Mouse (Mus musculus): ENCODE data around the gene Krtap29-1. TPM values are rescaled to one million over a fixed set of nuclear protein-coding genes. Genes with fewer than 3 reads are reported as not detected.
A peak's percentile ranks its signal among the peaks of the same experiment; 100 is the strongest.

Gene Krtap29-1
- polyA plus RNA-seq, 1 experiment: not detected

DNA sequence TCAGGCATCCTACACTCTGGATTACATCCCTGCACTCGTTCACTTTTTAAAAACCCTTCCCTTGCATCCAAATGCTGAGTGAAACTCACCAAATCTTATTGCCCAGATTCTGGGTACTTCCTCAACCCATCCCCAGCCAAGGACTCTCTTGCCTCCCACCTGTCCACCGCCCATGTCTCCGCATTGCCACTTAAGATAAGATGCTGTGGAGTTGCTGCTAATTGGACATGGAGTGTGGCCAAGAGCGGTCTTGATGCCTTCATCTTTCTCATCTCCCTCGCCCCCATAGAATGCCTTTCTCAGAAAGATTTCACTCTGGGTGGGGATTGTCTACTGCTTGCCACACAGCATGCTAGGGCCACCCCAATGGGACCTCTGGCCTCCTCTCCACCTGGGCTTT is 29.5 kb upstream of the Krtap29-1 start:
- Histone ChIP-seq H3K27me3 (ENCODE audit: control insufficient read depth, insufficient read depth, insufficient read length) (no peaks in the 10 kb centered on the region), H3K36me3 (ENCODE audit: control insufficient read depth, insufficient read depth) (no peaks in the 10 kb centered on the region), H3ac (ENCODE audit: control insufficient read depth, insufficient read length, low read depth) (no peak overlapping the region), H3K79me2 (ENCODE audit: control insufficient read depth, insufficient read depth) (no peaks in the 10 kb centered on the region), H3K4me3 (ENCODE audit: insufficient read depth, poor library complexity, severe bottlenecking) (no peak overlapping the region), H3K79me3 (ENCODE audit: low read depth) (no peaks in the 10 kb centered on the region)
- TF ChIP-seq MAX (IDR thresholded peaks at IDR 0.05) (no peak), FOSL1 (IDR thresholded peaks at IDR 0.05; ENCODE audit: insufficient read depth, low read length, poor library complexity, severe bottlenecking) (no peak), MYOD1 (IDR thresholded peaks at IDR 0.05; ENCODE audit: control insufficient read depth, insufficient read length, low read depth) (no peak), USF1 (IDR thresholded peaks at IDR 0.05; ENCODE audit: low read depth) (no peak), CEBPB (IDR thresholded peaks at IDR 0.05; ENCODE audit: low read depth) (no peak), CTCF (IDR thresholded peaks at IDR 0.05; ENCODE audit: control insufficient read depth, insufficient read depth, insufficient read length) (no peak), MYOG (IDR thresholded peaks at IDR 0.05; ENCODE audit: control insufficient read depth, extremely low read depth, insufficient read length) (no peak)

DNA sequence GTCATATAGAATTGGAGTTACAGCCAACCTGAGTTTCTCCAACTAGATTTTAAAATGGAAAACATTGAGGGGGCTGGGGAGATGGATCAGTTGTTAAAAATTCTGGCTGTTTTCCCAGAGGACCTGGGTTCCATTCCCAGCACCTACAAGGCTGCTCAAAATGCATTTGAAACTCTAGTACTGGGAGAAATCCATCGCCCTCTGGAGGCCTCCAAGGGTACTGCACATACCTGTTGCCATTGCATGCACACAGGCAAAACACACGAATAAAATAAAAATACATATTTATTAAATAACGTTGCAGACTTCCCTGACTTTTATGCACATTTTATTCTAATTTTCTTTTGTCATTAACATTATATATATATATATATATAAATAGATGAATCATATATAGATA is 27.8 kb upstream of the Krtap29-1 start:
- Histone ChIP-seq H3K4me3 (ENCODE audit: insufficient read depth, poor library complexity, severe bottlenecking) (no peak overlapping the region), H3K27me3 (ENCODE audit: control insufficient read depth, insufficient read depth, insufficient read length) (no peaks in the 10 kb centered on the region), H3K36me3 (ENCODE audit: control insufficient read depth, insufficient read depth) (no peaks in the 10 kb centered on the region), H3K79me2 (ENCODE audit: control insufficient read depth, insufficient read depth) (no peaks in the 10 kb centered on the region), H3K79me3 (ENCODE audit: low read depth) (no peaks in the 10 kb centered on the region), H3ac (ENCODE audit: control insufficient read depth, insufficient read length, low read depth) (no peak overlapping the region)
- TF ChIP-seq CTCF (IDR thresholded peaks at IDR 0.05; ENCODE audit: control insufficient read depth, insufficient read depth, insufficient read length): no peak
- TF ChIP-seq USF1 (IDR thresholded peaks at IDR 0.05; ENCODE audit: low read depth): no peak
- TF ChIP-seq CEBPB (IDR thresholded peaks at IDR 0.05; ENCODE audit: low read depth): no peak
- no peak for TF ChIP-seq FOSL1 (IDR thresholded peaks at IDR 0.05; ENCODE audit: insufficient read depth, low read length, poor library complexity, severe bottlenecking)
- TF ChIP-seq MYOG (IDR thresholded peaks at IDR 0.05; ENCODE audit: control insufficient read depth, extremely low read depth, insufficient read length): no peak
- TF ChIP-seq MYOD1 (IDR thresholded peaks at IDR 0.05; ENCODE audit: control insufficient read depth, insufficient read length, low read depth): no peak
- TF ChIP-seq MAX (IDR thresholded peaks at IDR 0.05): no peak

DNA sequence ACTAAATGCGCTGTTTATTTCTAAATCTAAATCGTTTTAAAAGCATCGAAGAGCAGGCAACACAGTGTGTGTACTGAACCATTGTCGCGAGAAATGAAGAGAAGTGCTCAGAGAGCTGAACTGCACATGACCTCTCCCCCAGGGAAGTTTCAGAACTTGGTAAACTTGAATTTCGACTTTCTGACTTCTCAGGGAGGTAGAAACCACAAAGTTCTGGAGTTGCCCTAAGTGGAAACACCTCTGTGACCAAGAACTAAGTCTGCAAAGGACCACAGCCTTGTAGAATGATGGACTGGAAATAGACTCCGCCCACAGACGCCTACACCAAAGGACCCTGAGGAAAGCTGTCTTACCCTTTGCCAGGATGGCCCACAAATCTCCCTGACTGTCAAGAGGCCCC is 27.1 kb upstream of the Krtap29-1 start:
- H3K79me3 ChIP-seq (ENCODE audit: low read depth): no peaks in the 10 kb centered on the region
- no peaks in the 10 kb centered on the region for H3K27me3 ChIP-seq (ENCODE audit: control insufficient read depth, insufficient read depth, insufficient read length)
- H3K4me3 ChIP-seq (ENCODE audit: insufficient read depth, poor library complexity, severe bottlenecking): no peak overlapping the region
- TF ChIP-seq CTCF (IDR thresholded peaks at IDR 0.05; ENCODE audit: control insufficient read depth, insufficient read depth, insufficient read length): no peak
- TF ChIP-seq CEBPB (IDR thresholded peaks at IDR 0.05; ENCODE audit: low read depth): no peak
- no peak for TF ChIP-seq MAX (IDR thresholded peaks at IDR 0.05)
- no peak for TF ChIP-seq FOSL1 (IDR thresholded peaks at IDR 0.05; ENCODE audit: insufficient read depth, low read length, poor library complexity, severe bottlenecking)
- no peak for TF ChIP-seq USF1 (IDR thresholded peaks at IDR 0.05; ENCODE audit: low read depth)
- TF ChIP-seq MYOD1 (IDR thresholded peaks at IDR 0.05; ENCODE audit: control insufficient read depth, insufficient read length, low read depth): no peak
- TF ChIP-seq MYOG (IDR thresholded peaks at IDR 0.05; ENCODE audit: control insufficient read depth, extremely low read depth, insufficient read length): no peak
- no peaks in the 10 kb centered on the region for H3K36me3 ChIP-seq (ENCODE audit: control insufficient read depth, insufficient read depth)
- H3K79me2 ChIP-seq (ENCODE audit: control insufficient read depth, insufficient read depth): no peaks in the 10 kb centered on the region
- no peak overlapping the region for H3ac ChIP-seq (ENCODE audit: control insufficient read depth, insufficient read length, low read depth)

DNA sequence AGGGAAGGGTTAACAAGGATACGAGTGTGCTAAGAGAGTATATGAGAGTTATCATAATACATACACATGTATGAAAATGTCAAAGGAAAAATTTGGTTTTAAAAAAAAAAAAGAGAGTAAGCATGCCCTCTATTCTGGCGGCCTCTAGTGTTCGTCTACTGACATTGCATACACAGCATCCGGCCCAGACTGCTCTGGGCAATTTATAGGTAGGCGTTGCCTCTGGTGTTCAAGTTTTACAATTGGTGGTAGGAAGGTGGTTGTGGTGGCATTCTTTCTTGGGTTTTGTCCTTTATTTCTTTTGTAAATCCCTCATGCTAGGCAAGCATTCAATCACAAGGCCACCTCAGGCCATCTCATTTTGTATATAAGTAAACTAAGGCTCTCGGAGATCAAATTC is 26.0 kb upstream of the Krtap29-1 start:
- H3K36me3 ChIP-seq (ENCODE audit: control insufficient read depth, insufficient read depth): no peaks in the 10 kb centered on the region
- no peak overlapping the region for H3ac ChIP-seq (ENCODE audit: control insufficient read depth, insufficient read length, low read depth)
- H3K27me3 ChIP-seq (ENCODE audit: control insufficient read depth, insufficient read depth, insufficient read length): no peaks in the 10 kb centered on the region
- H3K79me3 ChIP-seq (ENCODE audit: low read depth): no peaks in the 10 kb centered on the region
- H3K4me3 ChIP-seq (ENCODE audit: insufficient read depth, poor library complexity, severe bottlenecking): no peak overlapping the region
- no peaks in the 10 kb centered on the region for H3K79me2 ChIP-seq (ENCODE audit: control insufficient read depth, insufficient read depth)
- TF ChIP-seq CTCF (IDR thresholded peaks at IDR 0.05; ENCODE audit: control insufficient read depth, insufficient read depth, insufficient read length) (peak; percentile 23), MYOD1 (IDR thresholded peaks at IDR 0.05; ENCODE audit: control insufficient read depth, insufficient read length, low read depth) (no peak)

DNA sequence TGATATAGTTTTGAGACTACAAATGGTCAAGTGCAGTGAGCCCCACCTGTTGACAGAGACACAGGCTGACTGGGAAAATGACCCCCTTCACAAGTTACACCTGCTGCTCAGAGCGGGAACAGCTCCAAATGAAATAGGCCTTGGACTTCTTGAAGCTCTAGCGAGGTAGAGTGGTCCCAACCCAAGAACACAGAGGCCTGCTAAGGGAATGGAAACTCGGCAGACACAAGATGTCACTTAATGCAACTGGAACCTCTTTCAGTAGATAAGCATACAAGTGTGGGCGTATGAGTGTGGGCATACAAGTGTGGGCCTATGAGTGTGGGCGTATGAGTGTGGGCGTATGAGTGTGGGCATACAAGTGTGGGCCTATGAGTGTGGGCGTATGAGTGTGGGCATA is 20.2 kb upstream of the Krtap29-1 start:
- Histone ChIP-seq H3K4me3 (ENCODE audit: insufficient read depth, poor library complexity, severe bottlenecking) (no peak overlapping the region), H3K27me3 (ENCODE audit: control insufficient read depth, insufficient read depth, insufficient read length) (peaks cover 10% of the 10 kb centered on the region), H3K36me3 (ENCODE audit: control insufficient read depth, insufficient read depth) (no peaks in the 10 kb centered on the region), H3K79me3 (ENCODE audit: low read depth) (no peaks in the 10 kb centered on the region), H3K79me2 (ENCODE audit: control insufficient read depth, insufficient read depth) (no peaks in the 10 kb centered on the region), H3ac (ENCODE audit: control insufficient read depth, insufficient read length, low read depth) (no peak overlapping the region)
- no peak for TF ChIP-seq FOSL1 (IDR thresholded peaks at IDR 0.05; ENCODE audit: insufficient read depth, low read length, poor library complexity, severe bottlenecking)
- TF ChIP-seq USF1 (IDR thresholded peaks at IDR 0.05; ENCODE audit: low read depth): no peak
- no peak for TF ChIP-seq MYOD1 (IDR thresholded peaks at IDR 0.05; ENCODE audit: control insufficient read depth, insufficient read length, low read depth)
- no peak for TF ChIP-seq CEBPB (IDR thresholded peaks at IDR 0.05; ENCODE audit: low read depth)
- TF ChIP-seq CTCF (IDR thresholded peaks at IDR 0.05; ENCODE audit: control insufficient read depth, insufficient read depth, insufficient read length): no peak
- TF ChIP-seq MAX (IDR thresholded peaks at IDR 0.05): no peak
- TF ChIP-seq MYOG (IDR thresholded peaks at IDR 0.05; ENCODE audit: control insufficient read depth, extremely low read depth, insufficient read length): no peak

DNA sequence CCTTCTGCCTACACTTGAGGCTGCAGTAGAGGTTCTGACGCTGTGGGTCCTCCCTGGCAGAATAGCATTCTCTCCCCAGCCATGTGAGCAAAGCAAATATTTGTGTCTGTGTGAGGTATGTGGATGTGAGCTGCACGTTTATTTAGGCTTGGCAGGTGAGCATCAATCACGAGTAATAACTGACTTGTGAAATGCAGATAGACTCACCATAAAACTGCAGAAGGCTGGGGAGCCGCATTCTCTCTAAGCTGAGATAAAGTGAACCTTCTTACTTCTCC is 15.5 kb upstream of the Krtap29-1 start:
- no peak overlapping the region for H3K4me3 ChIP-seq (ENCODE audit: insufficient read depth, poor library complexity, severe bottlenecking)
- H3K27me3 ChIP-seq (ENCODE audit: control insufficient read depth, insufficient read depth, insufficient read length): peaks cover 23% of the 10 kb centered on the region
- no peak for TF ChIP-seq FOSL1 (IDR thresholded peaks at IDR 0.05; ENCODE audit: insufficient read depth, low read length, poor library complexity, severe bottlenecking)

More for the DNA sequence above, 15.5 kb upstream of the Krtap29-1 start:
- no peaks in the 10 kb centered on the region for H3K79me3 ChIP-seq (ENCODE audit: low read depth)
- H3K79me2 ChIP-seq (ENCODE audit: control insufficient read depth, insufficient read depth): no peaks in the 10 kb centered on the region
- H3ac ChIP-seq (ENCODE audit: control insufficient read depth, insufficient read length, low read depth): no peak overlapping the region
- no peaks in the 10 kb centered on the region for H3K36me3 ChIP-seq (ENCODE audit: control insufficient read depth, insufficient read depth)

Data from C2C12 (cell line).